Mouse (Mus musculus) lung, postnatal 0 days (tissue): ENCODE measurements at regions not wholly inside any gene's neighbourhood (a gene's known extent, or its start where the extent isn't known, plus 50 kb on each side); places are given as distances from the start of the nearest gene placed in this dataset.

ENCODE experiments used
- ATAC-seq: fragments of 200-750 bp; cut with Nextera tagmentation; 2 replicates; pipeline ENCODE4 v1.8.0; 2017; ENCODE audit warnings: moderate library complexity
- DNase-seq: peaks from one replicate; pipeline ENCODE4 v3.0.0-alpha.2; 2016; ENCODE audit warnings: low spot score
- H3K27ac ChIP-seq: fragments of 300-500 bp; sonication (generic); 2 replicates; pipeline ENCODE4 v1.5.1; 2014; ENCODE audit warnings: antibody characterized with exemption, mild to moderate bottlenecking, low read length, mixed read lengths
- H3K27me3 ChIP-seq: fragments of 300-500 bp; sonication (generic); replicated peaks from 2 replicates; pipeline ENCODE4 v1.6.1; 2014; ENCODE audit warnings: low read length, mixed read lengths; ENCODE audit not compliant: insufficient read depth
- H3K36me3 ChIP-seq: fragments of 300-500 bp; sonication (generic); 2 replicates; pipeline ENCODE4 v1.6.1; 2014; ENCODE audit warnings: low read length, mixed read lengths; ENCODE audit not compliant: insufficient read depth
- H3K4me1 ChIP-seq: fragments of 300-500 bp; sonication (generic); 2 replicates; pipeline ENCODE4 v1.6.1; 2014; ENCODE audit warnings: antibody characterized with exemption, low read depth, low read length, mixed read lengths; ENCODE audit not compliant: insufficient read depth
- H3K4me2 ChIP-seq: fragments of 300-500 bp; sonication (generic); replicated peaks from 2 replicates; pipeline ENCODE4 v1.6.1; 2014; ENCODE audit warnings: low read depth, mild to moderate bottlenecking, low read length, moderate library complexity, mixed read lengths
- H3K4me3 ChIP-seq: fragments of 300-500 bp; sonication (generic); 2 replicates; pipeline ENCODE4 v1.5.1; 2014; ENCODE audit warnings: low read depth, low read length
- H3K9ac ChIP-seq: fragments of 300-500 bp; sonication (generic); replicated peaks from 2 replicates; pipeline ENCODE4 v1.6.1; 2014; ENCODE audit warnings: low read depth, mild to moderate bottlenecking
- H3K9me3 ChIP-seq: fragments of 300-500 bp; sonication (generic); 2 replicates; pipeline ENCODE4 v1.6.1; 2016; ENCODE audit warnings: low read length, mixed read lengths
- CTCF ChIP-seq: IDR thresholded peaks from 2 replicates; pipeline ENCODE4 v1.5.1; 2016; ENCODE audit warnings: antibody characterized with exemption, mild to moderate bottlenecking
- EP300 ChIP-seq: IDR thresholded peaks from 2 replicates; pipeline ENCODE4 v1.6.1; 2016; ENCODE audit warnings: antibody characterized with exemption, mild to moderate bottlenecking, control low read depth
- WGBS: fragments of 180-500 bp; shearing (Covaris S2); extraction: QIAGEN DNeasy Blood & Tissue Kit; methylation state at CpG from one replicate; pipeline ENCODE4 v1.1.7; 2014; 5-methylcytosine and 5-hydroxymethylcytosine counted together

DNA sequence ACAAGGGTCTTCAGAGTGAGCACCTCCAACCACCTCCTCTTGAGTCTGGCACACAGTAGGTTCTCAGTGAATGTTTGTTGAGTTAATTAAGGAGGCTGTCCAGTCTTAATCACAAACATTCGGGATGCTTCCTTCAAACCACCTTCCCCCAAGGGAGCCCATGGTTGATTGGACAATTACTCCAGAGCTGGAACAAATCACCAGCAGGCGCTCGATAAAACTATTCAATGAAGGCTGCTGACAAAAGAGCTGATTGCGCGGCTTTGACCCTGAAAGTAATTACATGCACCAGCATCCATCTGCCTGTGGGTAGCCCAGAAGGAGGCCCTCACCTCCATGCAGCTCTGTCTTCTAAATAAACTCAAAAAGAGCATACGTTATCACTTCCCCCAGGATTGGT, 97.6 kb upstream of the Srsf6 start:
- Histone ChIP-seq H3K36me3 (no peaks in the 10 kb centered on the region), H3K9me3 (no peaks in the 10 kb centered on the region), H3K27ac (no peak overlapping the region), H3K4me3 (no peak overlapping the region), H3K4me2 (no peak overlapping the region), H3K4me1 (no peaks in the 10 kb centered on the region), H3K27me3 (no peaks in the 10 kb centered on the region), H3K9ac (no peak overlapping the region)
- DNase-seq (no peak), ATAC-seq (no peak)
- TF ChIP-seq CTCF, result no peak
- no peak for TF ChIP-seq EP300
- WGBS, result 81% methylated on average over 6 of the region's 6 CpGs

DNA sequence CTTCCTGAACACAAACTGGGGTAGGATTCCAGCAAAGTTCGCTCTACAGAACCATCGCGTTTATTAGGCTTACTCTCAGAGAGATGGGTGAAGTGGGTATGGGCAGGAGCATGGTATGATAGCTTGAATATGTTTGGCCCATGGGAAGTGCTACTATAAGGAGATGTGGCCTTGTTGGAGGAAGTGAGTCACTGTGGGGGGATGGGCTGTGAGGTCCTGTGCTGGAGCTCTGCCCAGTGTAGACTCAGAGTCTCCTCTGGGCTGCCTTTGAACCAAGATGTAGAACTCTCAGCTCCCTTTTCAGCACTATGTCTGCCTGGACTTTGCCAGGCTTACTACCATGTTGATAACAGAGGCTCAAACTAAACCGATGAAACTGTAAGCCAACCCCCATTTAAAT, 112.5 kb upstream of the Srsf6 start:
- Histone ChIP-seq H3K9ac (no peak overlapping the region), H3K27me3 (no peaks in the 10 kb centered on the region), H3K36me3 (no peaks in the 10 kb centered on the region), H3K27ac (no peak overlapping the region), H3K4me1 (no peaks in the 10 kb centered on the region), H3K4me3 (no peak overlapping the region), H3K4me2 (no peak overlapping the region), H3K9me3 (no peaks in the 10 kb centered on the region)
- DNase-seq (no peak), ATAC-seq (no peak)
- TF ChIP-seq CTCF (no peak), EP300 (no peak)
- 87% methylated on average over 4 of the region's 4 CpGs for WGBS

- Histone ChIP-seq H3K27me3 (no peaks in the 10 kb centered on the region), H3K36me3 (no peaks in the 10 kb centered on the region), H3K4me3 (no peak overlapping the region), H3K27ac (no peak overlapping the region), H3K9me3 (no peaks in the 10 kb centered on the region), H3K9ac (no peak overlapping the region), H3K4me1 (no peaks in the 10 kb centered on the region), H3K4me2 (no peak overlapping the region)
- WGBS, result 51% methylated on average over 2 of the region's 2 CpGs
- ATAC-seq, result no peak
- no peak for DNase-seq
- TF ChIP-seq CTCF (no peak), EP300 (no peak)
Observed at GRCm38 (mm10) chr2:162814205-162814604, 117.1 kb upstream of the Srsf6 start.

- TF ChIP-seq CTCF (no peak), EP300 (no peak)
- H3K9me3 ChIP-seq, result no peaks in the 10 kb centered on the region
- H3K4me2 ChIP-seq, result no peak overlapping the region
- no peaks in the 10 kb centered on the region for H3K36me3 ChIP-seq
- H3K4me3 ChIP-seq, result no peak overlapping the region
- WGBS, result 88% methylated on average over 10 of the region's 10 CpGs
- ATAC-seq, result no peak
- H3K27me3 ChIP-seq, result no peaks in the 10 kb centered on the region
- H3K4me1 ChIP-seq, result no peaks in the 10 kb centered on the region
- DNase-seq, result no peak
- H3K27ac ChIP-seq, result no peak overlapping the region
- no peak overlapping the region for H3K9ac ChIP-seq
Observed at GRCm38 (mm10) chr2:162807747-162808146, 123.6 kb upstream of the Srsf6 start.

- no peak for ATAC-seq
- no peak overlapping the region for H3K4me2 ChIP-seq
- WGBS, result 39% methylated on average over 4 of the region's 4 CpGs
- H3K9me3 ChIP-seq, result no peaks in the 10 kb centered on the region
- TF ChIP-seq EP300, result no peak
- no peak overlapping the region for H3K4me3 ChIP-seq
- no peaks in the 10 kb centered on the region for H3K27me3 ChIP-seq
- H3K27ac ChIP-seq, result no peak overlapping the region
- no peak overlapping the region for H3K9ac ChIP-seq
- DNase-seq, result no peak
- H3K36me3 ChIP-seq, result no peaks in the 10 kb centered on the region
- no peaks in the 10 kb centered on the region for H3K4me1 ChIP-seq
Observed at GRCm38 (mm10) chr2:162796528-162796927, 134.8 kb upstream of the Srsf6 start.

DNA sequence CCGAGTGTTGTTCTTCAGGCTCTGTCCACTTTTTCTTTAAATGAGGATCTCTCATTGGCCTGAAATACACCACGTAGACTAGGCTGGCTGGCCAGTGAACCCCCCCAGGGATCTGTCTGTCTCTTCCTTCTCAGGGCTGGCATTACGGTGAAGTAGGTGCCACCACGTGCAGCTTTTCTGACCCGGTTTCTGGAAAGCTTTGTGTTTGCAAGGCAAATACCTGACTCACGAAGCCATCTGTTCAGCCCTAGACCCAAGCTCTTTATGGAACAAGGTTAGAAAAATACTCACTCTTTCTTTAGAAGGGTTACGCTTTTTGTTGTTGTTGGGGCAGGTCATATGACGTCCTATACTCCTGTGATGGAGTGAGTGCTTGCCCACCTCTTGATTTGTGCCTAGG, 133.3 kb upstream of the Ptprt start:
- ATAC-seq (no peak), DNase-seq (no peak)
- H3K9ac ChIP-seq, result no peak overlapping the region
- H3K4me2 ChIP-seq, result no peak overlapping the region
- H3K4me3 ChIP-seq, result no peak overlapping the region
- H3K4me1 ChIP-seq, result no peaks in the 10 kb centered on the region
- H3K27me3 ChIP-seq, result no peaks in the 10 kb centered on the region
- H3K36me3 ChIP-seq, result no peaks in the 10 kb centered on the region
- no peaks in the 10 kb centered on the region for H3K9me3 ChIP-seq
- 77% methylated on average over 8 of the region's 8 CpGs for WGBS
- no peak overlapping the region for H3K27ac ChIP-seq
- TF ChIP-seq CTCF, result no peak
- TF ChIP-seq EP300, result no peak

DNA sequence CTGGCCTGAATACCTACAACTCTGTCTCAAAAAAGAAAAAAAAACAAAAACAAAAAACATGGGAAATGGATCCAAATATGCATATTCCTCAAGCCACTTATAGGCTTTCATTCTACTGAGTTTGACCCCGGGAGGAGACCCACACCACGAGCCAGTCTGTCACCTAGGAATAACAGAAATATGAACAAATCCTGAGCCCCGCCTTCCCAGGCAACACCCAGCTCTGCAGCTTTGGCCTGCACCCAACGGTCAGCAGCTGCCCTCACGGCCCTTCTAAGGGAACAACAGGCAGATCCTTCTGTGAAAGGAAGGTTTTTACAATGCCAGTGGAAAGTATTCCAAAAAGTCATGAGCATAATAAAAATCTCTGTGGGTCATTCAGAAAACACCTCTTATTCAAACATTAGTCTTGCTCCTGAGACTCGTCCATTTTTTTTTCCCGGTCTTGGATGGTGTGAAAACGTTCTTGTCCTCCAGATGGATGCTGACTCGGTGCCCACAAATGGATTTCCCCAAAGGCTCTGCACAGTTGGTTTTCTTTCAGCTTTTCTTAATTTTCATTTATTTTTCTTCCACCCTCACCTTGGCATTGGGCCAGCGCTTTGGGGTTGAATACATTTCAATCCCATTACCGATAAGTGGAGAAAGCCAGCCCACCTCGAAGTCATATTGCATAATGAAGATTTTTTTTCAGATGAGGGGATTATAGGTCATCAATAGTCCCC, 130.6 kb upstream of the Ptprt start:
- H3K4me1 ChIP-seq, result no peaks in the 10 kb centered on the region
- ATAC-seq, result no peak
- TF ChIP-seq EP300 (no peak), CTCF (no peak)
- H3K27me3 ChIP-seq, result no peaks in the 10 kb centered on the region
- H3K27ac ChIP-seq, result no peak overlapping the region
- H3K4me3 ChIP-seq, result no peak overlapping the region
- no peak for DNase-seq
- WGBS, result 58% methylated on average over 12 of the region's 12 CpGs
- no peak overlapping the region for H3K9ac ChIP-seq
- no peaks in the 10 kb centered on the region for H3K9me3 ChIP-seq
- no peaks in the 10 kb centered on the region for H3K36me3 ChIP-seq
- H3K4me2 ChIP-seq, result no peak overlapping the region
